Comparison of ENCODE assay signal across 8 mouse cellular contexts in genomic region chr2:136485815-136486619, GRCm38 (mm10). TPM values are rescaled to one million over a fixed set of nuclear protein-coding genes. Genes with fewer than 3 reads are reported as not detected.
DNase-seq lines count a peak whose midpoint lies in the region; ATAC-seq and TF ChIP-seq lines count a peak whose summit lies in the region.

No protein-coding gene starts in this region.

- TF ChIP-seq CTCF in small intestine, adult 2 months (IDR thresholded peaks at IDR 0.05; ENCODE audit: extremely low read depth, insufficient read length, insufficient replicate concordance, low read depth, low read length): peak; percentile 42; the same call in 1 of the 2 replicates

- peak overlapping the region; percentile 35; the same call in 1 of the 2 replicates for H3K4me2 ChIP-seq in intestine, embryonic 15.5 days (replicated peaks)

- no peak for TF ChIP-seq POLR2A in small intestine, adult 2 months (IDR thresholded peaks at IDR 0.05; ENCODE audit: low read depth, low read length)

- ATAC-seq in common myeloid progenitor, adult 5-6 weeks (replicated peaks; ENCODE audit: low read depth, poor library complexity, severe bottlenecking): peak; percentile 97
- ATAC-seq in intestine, embryonic 15.5 days: peak; percentile 89

- H3K4me3 ChIP-seq in intestine, embryonic 15.5 days (replicated peaks): no peak overlapping the region
- H3K4me3 ChIP-seq in small intestine, adult 2 months (ENCODE audit: low read depth, low read length): no peak overlapping the region

- H3K27ac ChIP-seq in intestine, embryonic 15.5 days: no peak overlapping the region
- H3K27ac ChIP-seq in small intestine, adult 2 months (ENCODE audit: insufficient read depth, low read depth, low read length): no peak overlapping the region

- no peak overlapping the region for H3K9ac ChIP-seq in intestine, embryonic 15.5 days

- H3K4me1 ChIP-seq in intestine, embryonic 15.5 days (replicated peaks): no peaks in the 10 kb centered on the region
- H3K4me1 ChIP-seq in small intestine, adult 2 months (ENCODE audit: control insufficient read depth, insufficient read depth, insufficient read length, low read length): 0 out of 2 replicates have a peak, but pooled peaks cover 3% of the 10 kb centered on the region

- no peaks in the 10 kb centered on the region for H3K27me3 ChIP-seq in intestine, embryonic 15.5 days (replicated peaks)
- no peaks in the 10 kb centered on the region for H3K27me3 ChIP-seq in small intestine, adult 2 months (ENCODE audit: control insufficient read depth, insufficient read depth, low read length)

- 9% methylated on average over 6 of the region's 6 CpGs for WGBS in intestine, embryonic 15.5 days
- 13% methylated on average over 6 of the region's 6 CpGs for WGBS in small intestine, adult 2 months

- intact Hi-C loops in left cerebral cortex, postnatal 14 days (cut with DNase I): loop anchor here (2.0 to 10.0 kb wide), 4 partner anchors 111 to 1456 kb away; partner anchors contain the start of genes AL731706.2 and Snap25

- DNase-seq in thymus, postnatal 0 days (ENCODE audit: low spot score): peak; percentile 35
- no peak for DNase-seq in thymus, postnatal 36 days
- peak; percentile 8 for DNase-seq in gastrocnemius, postnatal 25 days
- peak; percentile 74 to 78 for DNase-seq in left cerebral cortex, postnatal 14 days (ENCODE audit: low spot score in 2 of 2)
- peak; percentile 93 for DNase-seq in mesoderm, embryonic 11.5 days (ENCODE audit: low read depth, low spot score)

- H3K36me3 ChIP-seq in intestine, embryonic 15.5 days: no peaks in the 10 kb centered on the region
- no peaks in the 10 kb centered on the region for H3K36me3 ChIP-seq in small intestine, adult 2 months (ENCODE audit: control insufficient read depth, insufficient read depth, low read length)

- no peaks in the 10 kb centered on the region for H3K9me3 ChIP-seq in intestine, embryonic 15.5 days

RNA-seq across cellular contexts. Expression of gene Ankef1, which starts 15.7 kb away (rescaled TPM):
- polyA plus RNA-seq in thymus, postnatal 0 days (2015; fragmentation: Nextera tagmentation; extraction: Ambion mirVana): 0.05 and 0.09 TPM in 2 replicates
- total RNA-seq in common myeloid progenitor, adult 5-6 weeks (2017): not detected in 2 replicates
- total RNA-seq in gastrocnemius, postnatal 25 days (2021): 1 to 10 TPM in 1 of 2 experiments, not detected in 1; 2.5 TPM
- polyA plus RNA-seq in intestine, embryonic 15.5 days (2015; fragmentation: Nextera tagmentation; extraction: Ambion mirVana): 0.19 and 0.24 TPM in 2 replicates
- total RNA-seq in left cerebral cortex, postnatal 14 days (2021): 1 to 10 TPM; 1.3 to 2.4 TPM
- polyA plus RNA-seq in small intestine, adult 2 months (2012; rRNA removed): not detected in 2 replicates

Comparison
In these comparisons a context has a peak if more than half of its experiments do, and no peak if none do; other contexts are left out.
1. DNase-seq: peak in thymus, postnatal 0 days (single experiment), gastrocnemius, postnatal 25 days (single experiment), left cerebral cortex, postnatal 14 days (2 of 2) and mesoderm, embryonic 11.5 days (single experiment); none in thymus, postnatal 36 days (0 of 2).